Mouse (Mus musculus): Measurements from ENCODE around the gene March1.

DNA sequence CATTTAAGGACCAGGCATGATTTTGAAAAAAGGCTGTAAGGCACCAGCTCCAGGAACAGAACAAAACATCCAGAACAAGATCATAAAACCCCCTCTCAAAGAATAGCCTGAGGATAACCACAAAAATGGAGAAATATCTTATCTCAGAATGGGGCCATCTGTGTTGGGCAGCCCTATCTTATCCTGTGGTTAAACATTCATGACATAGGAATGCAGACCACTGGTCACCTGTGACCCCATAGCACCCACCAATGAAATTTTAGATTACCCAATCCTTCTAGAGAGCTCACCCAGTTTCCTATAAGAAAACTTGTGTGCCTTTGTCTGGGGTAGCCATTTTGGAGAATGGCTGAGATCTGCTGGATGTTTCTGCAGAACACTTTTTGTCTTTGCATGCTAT is 902.9 kb downstream of the March1 start:
- no peak for TF ChIP-seq CTCF (IDR thresholded peaks at IDR 0.05 in 2 of 3, conservative IDR thresholded peaks at IDR 0.05 in 1 of 3; ENCODE audit: control insufficient read depth in 1 of 3, insufficient read depth in 1 of 3, low read depth in 2 of 3, low read length in 3 of 3, poor library complexity in 1 of 3, severe bottlenecking in 1 of 3)
- no peak for TF ChIP-seq GABPA (IDR thresholded peaks at IDR 0.05; ENCODE audit: low read depth, low read length)
- TF ChIP-seq CHD1 (IDR thresholded peaks at IDR 0.05; ENCODE audit: low read depth, low read length), result no peak
- TF ChIP-seq RAD21 (IDR thresholded peaks at IDR 0.05; ENCODE audit: low read depth, low read length), result no peak
- no peak for TF ChIP-seq UBTF (IDR thresholded peaks at IDR 0.05; ENCODE audit: borderline replicate concordance, insufficient read depth, low read depth, low read length)
- no peak for TF ChIP-seq CHD2 (IDR thresholded peaks at IDR 0.05; ENCODE audit: low read length)
- TF ChIP-seq EP300 (IDR thresholded peaks at IDR 0.05; ENCODE audit: low read depth in 1 of 2, low read length in 2 of 2), result peak in 1 of 2 experiments; percentile 22; a peak in 1 of 4 replicates
- no peak for TF ChIP-seq POLR2AphosphoS5 (IDR thresholded peaks at IDR 0.05; ENCODE audit: borderline replicate concordance, low read depth, low read length)
- TF ChIP-seq POLR2A (IDR thresholded peaks at IDR 0.05; ENCODE audit: control insufficient read depth in 1 of 2, insufficient read depth in 1 of 2, low read depth in 1 of 2, low read length in 2 of 2, poor library complexity in 1 of 2), result no peak
- no peak for TF ChIP-seq ZNF384 (IDR thresholded peaks at IDR 0.05; ENCODE audit: low read depth, low read length)
- no peak for TF ChIP-seq TAL1 (IDR thresholded peaks at IDR 0.05; ENCODE audit: low read length)

Data from MEL (cell line).